Mouse (Mus musculus): ENCODE results near the gene Gm17019. TPM values are rescaled to one million over a fixed set of nuclear protein-coding genes. Genes with fewer than 3 reads are reported as not detected.

Gm17019 gene
- polyA plus RNA-seq, 1 experiment from 2014 or later, result not detected

Other genes with a start within 250 kb of the Gm17019 start
- gene Gm9758, start 118.1 kb downstream of the Gm17019 start, polyA plus RNA-seq (2016; fragmentation: Nextera tagmentation; extraction: Ambion mirVana), result not detected in 2 replicates
- gene Speer4e, start 94.6 kb downstream of the Gm17019 start, polyA plus RNA-seq (2016; fragmentation: Nextera tagmentation; extraction: Ambion mirVana), result not detected in 2 replicates
- gene Gm10354, start 54.1 kb downstream of the Gm17019 start, polyA plus RNA-seq (2016; fragmentation: Nextera tagmentation; extraction: Ambion mirVana), result not detected in 2 replicates